8 mouse cellular contexts compared by ENCODE assay signal in the genomic region with DNA sequence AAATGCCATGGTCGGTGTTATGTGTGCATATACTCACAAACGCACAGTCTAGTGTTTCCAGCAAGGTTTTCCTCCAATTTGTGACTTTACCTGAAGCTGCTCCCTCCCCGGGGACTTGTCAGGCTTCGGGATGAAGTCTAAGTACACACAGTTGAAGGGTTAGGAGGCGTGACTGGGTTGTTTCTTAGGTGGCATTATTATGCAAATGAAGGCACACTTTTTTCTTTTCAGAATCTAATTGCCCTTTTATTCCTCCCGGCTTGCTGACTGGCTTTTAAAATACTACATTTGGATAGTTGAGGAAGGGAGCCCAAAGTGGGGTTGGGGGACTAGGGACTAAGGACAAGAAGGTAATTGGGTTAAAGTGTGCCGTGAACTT. TPM values are rescaled to one million over a fixed set of nuclear protein-coding genes. Genes with fewer than 3 reads are reported as not detected.
DNase-seq lines count a peak whose midpoint lies in the region; ATAC-seq lines count a peak whose summit lies in the region.

No protein-coding gene starts in this region.

- peak overlapping the region; percentile 97 for H3K4me2 ChIP-seq in intestine, embryonic 16.5 days (ENCODE audit: low read depth, low read length)
- peak overlapping the region; percentile 94 for H3K4me2 ChIP-seq in midbrain, embryonic 16.5 days (ENCODE audit: low read length)

- peak overlapping the region; percentile 78 for H3K4me3 ChIP-seq in intestine, embryonic 16.5 days (ENCODE audit: low read length)
- H3K4me3 ChIP-seq in midbrain, embryonic 16.5 days (ENCODE audit: low read depth, low read length): peak overlapping the region; percentile 69

- peak; percentile 28 for DNase-seq in kidney, adult 11 months
- DNase-seq in kidney, postnatal 14 days: no peak
- DNase-seq in embryo, embryonic 11 days: peak; percentile 50
- no peak for DNase-seq in cerebellum, postnatal 25 days
- DNase-seq in cerebellum, postnatal 36 days: no peak
- DNase-seq in layer of hippocampus, postnatal 25 days (ENCODE audit: extremely low spot score in 1 of 2, low spot score in 1 of 2): no peak

- no peak for ATAC-seq in intestine, embryonic 16.5 days
- ATAC-seq in midbrain, embryonic 16.5 days: no peak

- 28% methylated on average over 7 of the region's 7 CpGs for WGBS in intestine, embryonic 16.5 days
- whole genome bisulfite sequencing in midbrain, embryonic 16.5 days: 3% methylated on average over 7 of the region's 7 CpGs

- H3K27ac ChIP-seq in intestine, embryonic 16.5 days (ENCODE audit: low read length): no peak overlapping the region
- no peak overlapping the region for H3K27ac ChIP-seq in midbrain, embryonic 16.5 days (ENCODE audit: low read length)

- H3K9ac ChIP-seq in intestine, embryonic 16.5 days (ENCODE audit: low read depth, low read length): no peak overlapping the region
- peak overlapping the region; percentile 38; the same call in 1 of the 2 replicates for H3K9ac ChIP-seq in midbrain, embryonic 16.5 days (ENCODE audit: low read depth, low read length)

- peaks cover 16% of the 10 kb centered on the region for H3K4me1 ChIP-seq in intestine, embryonic 16.5 days (ENCODE audit: control insufficient read depth, insufficient read depth, low read length)
- peaks cover 14% of the 10 kb centered on the region for H3K4me1 ChIP-seq in midbrain, embryonic 16.5 days (ENCODE audit: control insufficient read depth, insufficient read depth, low read length)

- no peaks in the 10 kb centered on the region for H3K36me3 ChIP-seq in intestine, embryonic 16.5 days (ENCODE audit: control insufficient read depth, insufficient read depth, low read length)
- H3K36me3 ChIP-seq in midbrain, embryonic 16.5 days (ENCODE audit: control insufficient read depth, insufficient read depth, low read length): no peaks in the 10 kb centered on the region

- no peaks in the 10 kb centered on the region for H3K9me3 ChIP-seq in intestine, embryonic 16.5 days (ENCODE audit: control insufficient read depth, low read length)
- no peaks in the 10 kb centered on the region for H3K9me3 ChIP-seq in midbrain, embryonic 16.5 days (replicated peaks; ENCODE audit: control insufficient read depth, low read length, poor library complexity, severe bottlenecking)

- no peaks in the 10 kb centered on the region for H3K27me3 ChIP-seq in intestine, embryonic 16.5 days (replicated peaks; ENCODE audit: control insufficient read depth, insufficient read depth, low read length)
- no peaks in the 10 kb centered on the region for H3K27me3 ChIP-seq in midbrain, embryonic 16.5 days (ENCODE audit: control insufficient read depth, insufficient read depth, low read depth, low read length)

RNA-seq across cellular contexts. Expression of a gene that starts 3.6 kb away (rescaled TPM):
- 29.4 and 29.6 TPM in 2 replicates for polyA plus RNA-seq in intestine, embryonic 16.5 days (2015; fragmentation: Nextera tagmentation; extraction: Ambion mirVana)
- 160 and 178 TPM in 2 replicates for polyA plus RNA-seq in midbrain, embryonic 16.5 days (2015; fragmentation: Nextera tagmentation; extraction: Ambion mirVana)
- total RNA-seq in layer of hippocampus, postnatal 25 days (2021): 100 to 1,000 TPM; 178 to 184 TPM

Comparison
In these comparisons a context has a peak if more than half of its experiments do, and no peak if none do; other contexts are left out.
1. DNase-seq: peak in kidney, adult 11 months (single experiment) and embryo, embryonic 11 days (single experiment); none in kidney, postnatal 14 days (single experiment), cerebellum, postnatal 25 days (0 of 2), cerebellum, postnatal 36 days (0 of 2) and layer of hippocampus, postnatal 25 days (0 of 2).